Mouse (Mus musculus): Measurements from ENCODE around the gene Rnf167.
A peak's percentile ranks its signal among the peaks of the same experiment; 100 is the strongest.

Gene Rnf167

GRCm38 (mm10) chr11:70646691-70647650, at the start of gene Rnf167, which contains the start of gene Slc25a11:
Gene Rnf167, plus strand, starts transcription at chr11:70647235.
Gene Slc25a11, minus strand, starts transcription at chr11:70647479.
- DNase-seq (ENCODE audit: low spot score in 2 of 2): peak; percentile 94 to 97

GRCm38 (mm10) chr11:70597301-70597700, 49.7 kb upstream of the Rnf167 start:
- no peak for DNase-seq (ENCODE audit: low spot score in 2 of 2)

GRCm38 (mm10) chr11:70598451-70598953, 48.5 kb upstream of the Rnf167 start:
- DNase-seq (ENCODE audit: low spot score in 2 of 2): no peak

- peak; percentile 64 to 80 for DNase-seq (ENCODE audit: low spot score in 2 of 2)
These were observed 41.9 kb upstream of the Rnf167 start for GRCm38 (mm10) chr11:70605024-70605566.

- no peak for DNase-seq (ENCODE audit: low spot score in 2 of 2)
These were observed 40.3 kb upstream of the Rnf167 start for GRCm38 (mm10) chr11:70606717-70607116.

- DNase-seq (ENCODE audit: low spot score in 2 of 2): no peak
These were observed 39.4 kb upstream of the Rnf167 start for GRCm38 (mm10) chr11:70607611-70608010.

GRCm38 (mm10) chr11:70608381-70609066, 38.5 kb upstream of the Rnf167 start:
- no peak for DNase-seq (ENCODE audit: low spot score in 2 of 2)

- DNase-seq (ENCODE audit: low spot score in 2 of 2): no peak
These were observed 36.3 kb upstream of the Rnf167 start for GRCm38 (mm10) chr11:70610752-70611151.

GRCm38 (mm10) chr11:70612505-70612904, 34.5 kb upstream of the Rnf167 start:
- DNase-seq (ENCODE audit: low spot score in 2 of 2): no peak

GRCm38 (mm10) chr11:70615074-70615473, 32.0 kb upstream of the Rnf167 start:
- DNase-seq (ENCODE audit: low spot score in 2 of 2): peak in 1 of 2 experiments; percentile 23

GRCm38 (mm10) chr11:70615516-70616093, 31.4 kb upstream of the Rnf167 start, which contains the start of gene 4930544D05Rik:
Gene 4930544D05Rik, plus strand, starts transcription at chr11:70615848.
- DNase-seq (ENCODE audit: low spot score in 2 of 2): peak in 1 of 2 experiments; percentile 17

- DNase-seq (ENCODE audit: low spot score in 2 of 2): no peak
These were observed 27.9 kb upstream of the Rnf167 start, which contains the start of gene Chrne for GRCm38 (mm10) chr11:70619101-70619500. Gene Chrne, minus strand, starts transcription at chr11:70619216.

GRCm38 (mm10) chr11:70621972-70622814, 24.8 kb upstream of the Rnf167 start:
- no peak for DNase-seq (ENCODE audit: low spot score in 2 of 2)

- no peak for DNase-seq (ENCODE audit: low spot score in 2 of 2)
These were observed 23.8 kb upstream of the Rnf167 start for GRCm38 (mm10) chr11:70623053-70623742.

- DNase-seq (ENCODE audit: low spot score in 2 of 2): peak in 1 of 2 experiments; percentile 41
These were observed 21.6 kb upstream of the Rnf167 start for GRCm38 (mm10) chr11:70625473-70625872.

GRCm38 (mm10) chr11:70626877-70627276, 20.2 kb upstream of the Rnf167 start:
- no peak for DNase-seq (ENCODE audit: low spot score in 2 of 2)

GRCm38 (mm10) chr11:70628431-70628830, 18.6 kb upstream of the Rnf167 start:
- DNase-seq (ENCODE audit: low spot score in 2 of 2): no peak

GRCm38 (mm10) chr11:70629557-70629956, 17.5 kb upstream of the Rnf167 start:
- DNase-seq (ENCODE audit: low spot score in 2 of 2): no peak

- DNase-seq (ENCODE audit: low spot score in 2 of 2): no peak
These were observed 16.9 kb upstream of the Rnf167 start for GRCm38 (mm10) chr11:70630129-70630528.

GRCm38 (mm10) chr11:70635601-70636000, 11.4 kb upstream of the Rnf167 start:
- DNase-seq (ENCODE audit: low spot score in 2 of 2): no peak

Measured in right cerebral cortex, adult 2 months (tissue).